Mouse (Mus musculus) stomach, postnatal 0 days (tissue): ENCODE data around the gene Bex3. TPM values are rescaled to one million over a fixed set of nuclear protein-coding genes. Genes with fewer than 3 reads are reported as not detected.
A peak's percentile ranks its signal among the peaks of the same experiment; 100 is the strongest.
"Not testable (repeated sequence)": the region's sequence is repeated elsewhere in the genome, so short reads cannot be mapped to it uniquely, and the experiment has no call there.

Source experiments
- ATAC-seq: fragments of 200-750 bp; cut with Nextera tagmentation; 2 replicates; pipeline ENCODE4 v1.8.0; 2017; ENCODE audit not compliant: low FRiP score, low TSS enrichment
- DNase-seq: peaks from one replicate; pipeline ENCODE4 v3.0.0-alpha.2; 2016; ENCODE audit warnings: low spot score
- H3K27ac ChIP-seq: fragments of 300-500 bp; sonication (generic); replicated peaks from 2 replicates; pipeline ENCODE4 v1.5.1; 2014; ENCODE audit warnings: mild to moderate bottlenecking, control low read depth
- H3K27me3 ChIP-seq: fragments of 300-500 bp; sonication (generic); 2 replicates; pipeline ENCODE4 v1.6.1; 2014; ENCODE audit warnings: low read length; ENCODE audit not compliant: control insufficient read depth, insufficient read depth
- H3K36me3 ChIP-seq: fragments of 300-500 bp; sonication (generic); 2 replicates; pipeline ENCODE4 v1.6.1; 2014; ENCODE audit warnings: low read length, mixed read lengths; ENCODE audit not compliant: control insufficient read depth, insufficient read depth
- H3K4me1 ChIP-seq: fragments of 300-500 bp; sonication (generic); replicated peaks from 2 replicates; pipeline ENCODE4 v1.6.1; 2014; ENCODE audit warnings: antibody characterized with exemption; ENCODE audit not compliant: control insufficient read depth, insufficient read depth
- H3K4me2 ChIP-seq: fragments of 300-500 bp; sonication (generic); replicated peaks from 2 replicates; pipeline ENCODE4 v1.6.1; 2014; ENCODE audit warnings: low read depth, mild to moderate bottlenecking, control low read depth, moderate library complexity
- H3K4me3 ChIP-seq: fragments of 300-500 bp; sonication (generic); 2 replicates; pipeline ENCODE4 v1.5.1; 2014; ENCODE audit warnings: low read depth, low read length, control low read depth
- H3K9ac ChIP-seq: fragments of 300-500 bp; sonication (generic); 2 replicates; pipeline ENCODE4 v1.6.1; 2014; ENCODE audit warnings: mild to moderate bottlenecking, low read length, control low read depth, mixed read lengths
- H3K9me3 ChIP-seq: fragments of 300-500 bp; sonication (generic); 2 replicates; pipeline ENCODE4 v1.6.1; 2016; ENCODE audit warnings: low read length; ENCODE audit not compliant: control insufficient read depth
- CTCF ChIP-seq: IDR thresholded peaks from 2 replicates; pipeline ENCODE4 v1.5.1; 2016; ENCODE audit warnings: antibody characterized with exemption, low read depth, mild to moderate bottlenecking, moderate library complexity
- EP300 ChIP-seq: optimal IDR thresholded peaks from 2 replicates; pipeline ENCODE3; 2016; ENCODE audit warnings: antibody characterized with exemption
- WGBS: fragments of 180-500 bp; shearing (Covaris S2); extraction: QIAGEN DNeasy Blood & Tissue Kit; methylation state at CpG from one replicate; pipeline ENCODE4 v1.1.7; 2014; 5-methylcytosine and 5-hydroxymethylcytosine counted together
- polyA plus RNA-seq: library from polyadenylated mRNA; unstranded; fragments of >200 nt; fragmentation: Nextera tagmentation; extraction: Ambion mirVana; gene quantifications from 2 replicates; pipeline ENCODE4 v1.2.1, GENCODE M21; 2015

Gene Bex3
- 174 and 185 TPM in 2 replicates for polyA plus RNA-seq

DNA sequence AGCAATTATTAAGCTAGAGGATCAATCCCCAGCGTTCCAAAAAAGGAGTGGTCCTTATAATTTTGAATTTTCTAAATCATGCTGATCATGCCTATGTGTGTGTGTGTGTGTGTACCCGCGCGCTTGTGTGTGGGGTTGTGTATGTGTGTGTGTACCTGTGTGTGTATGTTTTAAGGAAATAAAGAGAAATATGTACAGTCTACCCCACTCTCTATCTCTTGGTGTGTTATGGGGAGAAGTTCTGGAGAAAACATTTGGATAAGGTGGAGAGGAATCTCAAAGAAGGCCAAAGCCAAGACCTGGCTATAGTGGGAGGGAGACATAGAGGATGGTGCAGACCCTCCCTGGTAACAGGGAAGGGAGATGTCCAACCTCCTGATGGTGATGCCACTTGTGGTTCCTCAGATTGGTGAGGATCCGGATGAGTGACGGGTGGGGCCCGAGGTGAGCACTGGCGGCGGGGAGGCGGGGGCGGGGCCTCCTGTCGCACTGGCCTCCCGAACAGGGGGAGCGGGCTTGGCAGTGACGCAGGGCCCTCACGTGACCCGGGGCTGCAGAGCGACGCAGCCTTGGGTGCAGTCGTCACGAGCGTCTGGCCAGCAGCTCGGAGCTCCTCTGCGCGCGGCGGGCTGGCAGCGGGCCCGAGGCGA lies at the start of gene Bex3:
Gene Bex3 (plus strand): TSS at position 511 of the 650 bp plus-strand sequence.
- ATAC-seq = peak; percentile 94
- H3K27ac ChIP-seq = not testable (repeated sequence)
- WGBS = 64% methylated on average over 4 of the region's 30 CpGs

DNA sequence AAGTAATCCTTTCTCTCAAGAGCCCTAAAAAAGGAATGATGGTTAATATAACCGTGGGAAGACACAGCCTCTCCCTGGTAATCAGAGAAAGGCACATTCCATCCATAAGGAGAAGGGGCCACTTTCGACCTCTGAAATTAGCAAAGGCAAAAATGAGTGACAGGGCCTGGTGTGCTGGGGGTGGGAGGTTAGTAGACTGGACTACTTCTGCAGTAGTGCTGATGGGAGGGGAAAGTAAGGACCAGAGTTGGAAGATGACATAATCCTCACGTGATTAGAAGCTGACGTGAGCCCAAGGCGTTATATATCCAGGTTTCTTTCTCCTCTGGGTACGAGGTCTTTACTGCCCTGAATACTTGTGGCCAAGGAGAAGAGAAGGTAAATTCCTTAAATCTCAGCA lies 46.3 kb upstream of the Bex3 start:
- H3K4me1 ChIP-seq = no peaks in the 10 kb centered on the region
- no peak overlapping the region for H3K4me2 ChIP-seq
- no peak for ATAC-seq
- no peak overlapping the region for H3K4me3 ChIP-seq
- TF ChIP-seq CTCF (no peak), EP300 (no peak)
- H3K9me3 ChIP-seq = no peaks in the 10 kb centered on the region
- H3K36me3 ChIP-seq = no peaks in the 10 kb centered on the region
- no peak for DNase-seq
- no peak overlapping the region for H3K27ac ChIP-seq
- no peaks in the 10 kb centered on the region for H3K27me3 ChIP-seq
- no peak overlapping the region for H3K9ac ChIP-seq
- 67% methylated on average over 6 of the region's 6 CpGs for WGBS

More for the DNA sequence above, at the start of gene Bex3:
- H3K9ac ChIP-seq = 0 out of 2 replicates have a peak within 1 kb of the TSS, but pooled peaks have one; percentile 18
- not testable (repeated sequence) for H3K4me1 ChIP-seq, DNase-seq, H3K36me3 ChIP-seq, H3K27me3 ChIP-seq, H3K9me3 ChIP-seq
- peak within 1 kb of the TSS; percentile 40 for H3K4me3 ChIP-seq
- peak within 1 kb of the TSS; percentile 35; the same call in 1 of the 2 replicates for H3K4me2 ChIP-seq

DNA sequence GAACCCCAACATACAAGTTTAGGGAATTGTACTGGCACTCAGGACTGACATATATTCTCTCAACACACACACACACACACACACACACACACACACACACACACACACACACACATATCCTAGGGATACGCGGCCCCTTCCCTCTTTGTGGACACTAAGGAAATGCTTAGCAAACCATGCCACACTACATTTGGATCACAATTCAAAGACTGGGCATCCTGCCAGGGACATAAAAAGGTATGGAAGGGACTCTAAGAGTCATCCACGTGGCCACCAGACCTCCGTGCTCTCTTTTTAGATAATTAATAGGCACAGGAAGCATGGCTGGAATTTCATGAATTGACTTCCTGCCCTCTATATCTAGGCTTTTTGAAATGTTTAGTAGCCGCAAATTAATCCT lies 42.3 kb upstream of the Bex3 start:
- DNase-seq (no peak), ATAC-seq (no peak)
- Histone ChIP-seq H3K9me3 (no peaks in the 10 kb centered on the region), H3K27me3 (no peaks in the 10 kb centered on the region), H3K4me3 (no peak overlapping the region), H3K4me2 (no peak overlapping the region), H3K4me1 (no peaks in the 10 kb centered on the region), H3K36me3 (no peaks in the 10 kb centered on the region), H3K9ac (no peak overlapping the region), H3K27ac (no peak overlapping the region)
- 47% methylated on average over 5 of the region's 5 CpGs for whole genome bisulfite sequencing
- no peak for TF ChIP-seq CTCF
- TF ChIP-seq EP300 = no peak

DNA sequence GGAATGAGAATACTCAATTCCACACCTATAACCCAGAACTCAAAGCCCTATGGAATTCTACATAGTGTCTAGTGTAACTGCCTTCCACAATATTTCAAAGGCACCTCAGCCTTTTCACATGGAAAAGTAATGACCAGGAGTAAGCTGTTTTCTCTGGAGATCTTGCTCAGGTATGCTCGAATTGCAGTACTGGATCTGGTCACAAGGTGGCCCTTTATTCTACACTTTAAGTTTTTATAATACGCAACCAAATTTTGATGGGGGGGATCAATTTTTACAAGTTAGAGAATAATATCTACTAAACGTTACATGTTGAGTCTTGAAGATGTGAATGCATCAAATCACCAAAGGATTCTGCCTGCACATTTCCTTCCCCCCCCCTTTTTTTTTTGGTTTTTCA lies 31.9 kb upstream of the Bex3 start:
- no peak overlapping the region for H3K4me2 ChIP-seq
- no peak overlapping the region for H3K9ac ChIP-seq
- no peak for ATAC-seq
- H3K36me3 ChIP-seq = no peaks in the 10 kb centered on the region
- peak; percentile 27 for DNase-seq
- H3K4me3 ChIP-seq = no peak overlapping the region
- H3K9me3 ChIP-seq = no peaks in the 10 kb centered on the region
- H3K4me1 ChIP-seq = no peaks in the 10 kb centered on the region
- H3K27me3 ChIP-seq = no peaks in the 10 kb centered on the region
- TF ChIP-seq CTCF = peak; percentile 69
- no peak for TF ChIP-seq EP300
- H3K27ac ChIP-seq = no peak overlapping the region
- WGBS = 51% methylated on average over 3 of the region's 3 CpGs

DNA sequence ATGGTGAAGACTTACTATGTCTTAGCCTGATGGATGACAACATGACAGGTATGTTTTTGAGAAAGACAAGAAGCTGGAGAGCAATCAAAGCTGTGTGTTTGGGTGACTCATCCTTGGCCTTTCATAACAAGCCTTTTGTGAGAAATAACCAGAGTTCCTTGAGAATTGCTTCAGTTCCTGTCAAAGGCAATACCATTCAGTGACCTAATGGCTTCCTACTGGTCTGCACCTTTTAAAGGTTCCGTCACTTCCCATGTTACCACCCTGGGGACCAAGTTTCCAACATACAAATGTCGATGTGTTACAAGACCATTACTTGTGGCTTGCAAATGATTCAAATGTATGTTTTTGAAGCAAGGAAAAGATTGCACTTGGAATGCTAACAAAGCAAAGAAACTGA lies 26.9 kb upstream of the Bex3 start:
- Histone ChIP-seq H3K4me1 (no peaks in the 10 kb centered on the region), H3K4me2 (no peak overlapping the region), H3K9me3 (no peaks in the 10 kb centered on the region), H3K27ac (no peak overlapping the region), H3K36me3 (no peaks in the 10 kb centered on the region), H3K27me3 (no peaks in the 10 kb centered on the region), H3K4me3 (no peak overlapping the region), H3K9ac (no peak overlapping the region)
- ATAC-seq (no peak), DNase-seq (no peak)
- 68% methylated on average over 2 of the region's 2 CpGs for WGBS
- TF ChIP-seq CTCF = no peak
- TF ChIP-seq EP300 = no peak

DNA sequence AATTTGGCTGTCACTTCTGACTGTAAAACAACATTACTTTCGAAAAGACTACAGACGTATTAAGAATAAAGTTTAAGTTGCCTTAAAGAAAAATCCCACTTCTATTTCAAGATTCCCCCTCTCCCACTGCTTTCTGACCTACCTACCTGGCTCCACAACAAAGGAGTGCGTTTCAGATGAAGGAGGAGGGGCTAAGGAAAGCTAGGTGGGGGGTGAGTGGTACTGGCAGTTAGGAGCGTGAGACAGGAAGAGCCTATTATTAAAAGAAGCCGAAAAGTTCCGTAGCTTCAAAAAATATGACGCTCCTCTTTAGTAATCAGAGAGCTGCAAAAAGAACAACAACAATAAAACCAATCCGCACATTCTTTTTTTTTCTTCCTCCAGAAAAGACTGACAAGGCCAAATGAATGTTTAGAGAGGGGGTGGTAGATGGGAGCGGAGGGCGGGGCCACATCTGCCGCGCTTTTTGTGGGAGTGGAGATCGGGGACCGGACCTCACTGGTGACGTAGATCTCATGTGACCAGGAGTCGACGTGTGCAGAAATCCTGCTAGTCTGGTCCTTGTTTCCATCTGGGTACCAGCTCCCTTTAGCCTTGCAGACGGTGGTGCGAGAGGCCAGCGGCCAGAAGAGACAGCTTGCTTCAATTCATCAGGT lies 25.4 kb upstream of the Bex3 start, which contains the start of gene Tceal9:
Gene Tceal9 (plus strand): TSS at position 506 of the 656 bp plus-strand sequence.
- H3K27ac ChIP-seq = peak within 1 kb of the TSS; percentile 73
- H3K9me3 ChIP-seq = no peaks in the 10 kb centered on the region
- peak within 1 kb of the TSS; percentile 54 for H3K4me3 ChIP-seq
- no peak for TF ChIP-seq EP300
- peak; percentile 92 for ATAC-seq
- no peaks in the 10 kb centered on the region for H3K4me1 ChIP-seq
- DNase-seq = peak; percentile 81
- H3K36me3 ChIP-seq = no peaks in the 10 kb centered on the region
- H3K4me2 ChIP-seq = peak within 1 kb of the TSS; percentile 53
- 16% methylated on average over 20 of the region's 20 CpGs for WGBS
- H3K27me3 ChIP-seq = no peaks in the 10 kb centered on the region
- peak within 1 kb of the TSS; percentile 64 for H3K9ac ChIP-seq
